Mouse (Mus musculus) cerebellum, adult 2 months (tissue): ENCODE measurements around the gene Sox11.

Experiments
- CTCF ChIP-seq: fragments of 200-500 bp; IDR thresholded peaks from 2 replicates; pipeline ENCODE4 v1.5.1; 2011; ENCODE audit warnings: low read depth, mild to moderate bottlenecking, control low read depth, low read length, moderate library complexity, borderline replicate concordance; ENCODE audit not compliant: insufficient read depth
- POLR2A ChIP-seq: fragments of 200-500 bp; IDR thresholded peaks from 2 replicates; pipeline ENCODE4 v1.6.1; 2011; ENCODE audit warnings: low read length, control low read depth, borderline replicate concordance; ENCODE audit not compliant: insufficient read depth

GRCm38 (mm10) chr12:27294191-27294590, 48.2 kb downstream of the Sox11 start:
- TF ChIP-seq CTCF (no peak), POLR2A (no peak)
